Mouse (Mus musculus) embryonic fibroblast, embryonic 13.5 days (primary cell): ENCODE results near the gene Grwd1.

ENCODE experiments used
- CTCF ChIP-seq: IDR thresholded peaks from 2 replicates; pipeline ENCODE4 v1.5.1; 2011; ENCODE audit warnings: mild to moderate bottlenecking, control low read depth, low read length, moderate library complexity, borderline replicate concordance; ENCODE audit not compliant: insufficient read depth
- POLR2A ChIP-seq: IDR thresholded peaks from 2 replicates; pipeline ENCODE4 v1.6.1; 2011; ENCODE audit warnings: low read depth, mild to moderate bottlenecking, control low read depth, low read length, moderate library complexity

- TF ChIP-seq POLR2A (no peak), CTCF (no peak)
Observed at GRCm38 (mm10) chr7:45815984-45816351, 14.8 kb downstream of the Grwd1 start.
